In genomic region chr11:60823771-60824170, GRCm38 (mm10) we compare ENCODE assay signal across 16 mouse cellular contexts.
"Had no signal": no experiment of that assay in that cellular context is flagged by ENCODE, and none has a peak within 500 bp of the region (broad histone marks: within the 10 kb centered on the region; RNA-seq: fewer than 3 reads in every experiment).

No protein-coding gene starts in this region.

- H3K36me3 ChIP-seq: neural tube, embryonic 13.5 days; neural tube, embryonic 15.5 days; stomach, embryonic 15.5 days had no signal

- DNase-seq: retina, postnatal 1 day; right cerebral cortex, adult 18-20 months; right cerebral cortex, postnatal 14 days; right cerebral cortex, postnatal 25 days; right cerebral cortex, postnatal 4 days; spleen, adult 18-20 months; thymus, adult 18-20 months; thymus, adult 2 months; thymus, postnatal 14 days; thymus, postnatal 25 days; thymus, postnatal 36 days; thymus, postnatal 4 days had no signal

- H3K27ac ChIP-seq: neural tube, embryonic 13.5 days; neural tube, embryonic 15.5 days; stomach, embryonic 15.5 days; stomach, postnatal 0 days had no signal

- H3K27me3 ChIP-seq: neural tube, embryonic 13.5 days; neural tube, embryonic 15.5 days; stomach, embryonic 15.5 days had no signal

- H3K4me2 ChIP-seq: neural tube, embryonic 13.5 days; neural tube, embryonic 15.5 days; stomach, embryonic 15.5 days had no signal

- H3K9me3 ChIP-seq: neural tube, embryonic 13.5 days; neural tube, embryonic 15.5 days; stomach, embryonic 15.5 days had no signal

- H3K4me3 ChIP-seq: neural tube, embryonic 13.5 days; neural tube, embryonic 15.5 days; stomach, embryonic 15.5 days had no signal

- H3K4me1 ChIP-seq: neural tube, embryonic 13.5 days; neural tube, embryonic 15.5 days; stomach, embryonic 15.5 days had no signal

- H3K9ac ChIP-seq: neural tube, embryonic 13.5 days; neural tube, embryonic 15.5 days; stomach, embryonic 15.5 days had no signal
